Mouse (Mus musculus): Measurements from ENCODE around the gene Jpt1. TPM values are rescaled to one million over a fixed set of nuclear protein-coding genes. Genes with fewer than 3 reads are reported as not detected.

Gene Jpt1
- total RNA-seq, 4 experiments from 2014 or later: 125 to 152 (median 137) TPM

Small RNA genes within 50 kb of the gene (microRNA-seq; reads per million reads assigned to microRNA genes)
- 0 reads per million in 2 experiments for gene Mir3968

Other genes with a start within 250 kb of the Jpt1 start
- 10 to 100 TPM; 32.4 to 37.5 (median 36.3) TPM for gene Grin2c, start 247.1 kb downstream of the Jpt1 start, total RNA-seq (2022)
- 10 to 100 TPM; 15.1 to 20.1 (median 17.5) TPM for gene Fdxr, start 237.3 kb downstream of the Jpt1 start, total RNA-seq (2022)
- gene Fads6, start 216.7 kb downstream of the Jpt1 start, total RNA-seq (2022): 10 to 100 TPM; 18.4 to 21.9 (median 20.2) TPM
- 1 to 10 TPM in 3 of 4 experiments, under 1 TPM in 1; 0.91 to 3.2 (median 1.5) TPM for gene Otop2, start 207.2 kb downstream of the Jpt1 start, total RNA-seq (2022)
- gene Ush1g, start 192.3 kb downstream of the Jpt1 start, total RNA-seq (2022): under 1 TPM; 0.46 to 0.78 (median 0.59) TPM
- gene Otop3, start 179.7 kb downstream of the Jpt1 start, total RNA-seq (2022): under 1 TPM in 1 of 4 experiments, not detected in 3; 0.26 TPM
- 100 to 1,000 TPM; 103 to 118 (median 107) TPM for gene Hid1, start 146.6 kb downstream of the Jpt1 start, total RNA-seq (2022)
- 10 to 100 TPM; 26.1 to 27.7 (median 26.9) TPM for gene Cdr2l, start 132.5 kb downstream of the Jpt1 start, total RNA-seq (2022)
- gene Mrpl58, start 110.6 kb downstream of the Jpt1 start, total RNA-seq (2022): 100 to 1,000 TPM; 118 to 125 (median 120) TPM
- 100 to 1,000 TPM; 439 to 484 (median 473) TPM for gene Atp5h, start 94.4 kb downstream of the Jpt1 start, total RNA-seq (2022)
- gene Kctd2, start 94.3 kb downstream of the Jpt1 start, total RNA-seq (2022): 10 to 100 TPM; 63.2 to 74.5 (median 72.3) TPM
- gene Trim80, start 73.8 kb downstream of the Jpt1 start, total RNA-seq (2022): under 1 TPM in 2 of 4 experiments, not detected in 2; 0.16 to 0.30 TPM
- gene Slc16a5, start 51.9 kb downstream of the Jpt1 start, total RNA-seq (2022): not detected
- 10 to 100 TPM; 11.6 to 15.1 (median 13.4) TPM for gene Armc7, start 38.7 kb downstream of the Jpt1 start, total RNA-seq (2022)
- 10 to 100 TPM; 58.4 to 66.1 (median 61.0) TPM for gene Nt5c, start 22.5 kb downstream of the Jpt1 start, total RNA-seq (2022)
- gene Sumo2, start 21.9 kb upstream of the Jpt1 start, total RNA-seq (2022): 100 to 1,000 TPM; 262 to 316 (median 290) TPM
- 10 to 100 TPM; 43.9 to 49.4 (median 46.0) TPM for gene Nup85, start 50.0 kb upstream of the Jpt1 start, total RNA-seq (2022)
- 10 to 100 TPM; 36.9 to 57.0 (median 48.4) TPM for gene Mrps7, start 89.5 kb upstream of the Jpt1 start, total RNA-seq (2022)
- 10 to 100 TPM; 73.8 to 92.9 (median 89.0) TPM for gene Gga3, start 89.7 kb upstream of the Jpt1 start, total RNA-seq (2022)
- 10 to 100 TPM; 13.9 to 22.0 (median 17.6) TPM for gene Mif4gd, start 98.6 kb upstream of the Jpt1 start, total RNA-seq (2022)
- gene Slc25a19, start 113.9 kb upstream of the Jpt1 start, total RNA-seq (2022): 10 to 100 TPM; 54.5 to 62.2 (median 58.5) TPM
- gene Grb2, start 194.2 kb upstream of the Jpt1 start, total RNA-seq (2022): 100 to 1,000 TPM; 206 to 217 (median 212) TPM

Data from left cerebral cortex, adult 8-10 months (tissue).